Mouse (Mus musculus) heart, embryonic 16.5 days (tissue): ENCODE measurements around the gene Styxl1. TPM values are rescaled to one million over a fixed set of nuclear protein-coding genes. Genes with fewer than 3 reads are reported as not detected.

Experiments used
- ATAC-seq: fragments of 200-750 bp; cut with Nextera tagmentation; replicated peaks from 2 replicates; pipeline ENCODE4 v1.8.0; 2017; ENCODE audit warnings: moderate number of reproducible peaks; ENCODE audit not compliant: insufficient read depth, low FRiP score; ENCODE audit errors: extremely low read depth
- H3K27ac ChIP-seq: fragments of 300-500 bp; sonication (generic); 2 replicates; pipeline ENCODE4 v1.5.1; 2014; ENCODE audit warnings: mild to moderate bottlenecking, low read length, control low read depth, moderate library complexity
- H3K27me3 ChIP-seq: fragments of 300-500 bp; sonication (generic); 2 replicates; pipeline ENCODE4 v1.6.1; 2014; ENCODE audit warnings: low read length, mixed read lengths; ENCODE audit not compliant: control insufficient read depth, insufficient read depth
- H3K36me3 ChIP-seq: fragments of 300-500 bp; sonication (generic); 2 replicates; pipeline ENCODE4 v1.6.1; 2014; ENCODE audit not compliant: control insufficient read depth, insufficient read depth
- H3K4me1 ChIP-seq: fragments of 300-500 bp; sonication (generic); 2 replicates; pipeline ENCODE4 v1.6.1; 2014; ENCODE audit warnings: low read length, mixed read lengths; ENCODE audit not compliant: control insufficient read depth, insufficient read depth
- H3K4me2 ChIP-seq: fragments of 300-500 bp; sonication (generic); 2 replicates; pipeline ENCODE4 v1.6.1; 2014; ENCODE audit warnings: low read depth, mild to moderate bottlenecking, control low read depth, low read length
- H3K4me3 ChIP-seq: fragments of 300-500 bp; sonication (generic); 2 replicates; pipeline ENCODE4 v1.5.1; 2014; ENCODE audit warnings: mild to moderate bottlenecking, control low read depth, low read length
- H3K9ac ChIP-seq: fragments of 300-500 bp; sonication (generic); 2 replicates; pipeline ENCODE4 v1.6.1; 2014; ENCODE audit warnings: low read length, control low read depth
- H3K9me3 ChIP-seq: fragments of 300-500 bp; sonication (generic); replicated peaks from 2 replicates; pipeline ENCODE4 v1.6.1; 2016; ENCODE audit warnings: low read length; ENCODE audit not compliant: control insufficient read depth
- WGBS: fragments of 180-500 bp; shearing (Covaris S2); extraction: QIAGEN DNeasy Blood & Tissue Kit; methylation state at CpG from one replicate; pipeline ENCODE4 v1.1.7; 2014; 5-methylcytosine and 5-hydroxymethylcytosine counted together
- microRNA-seq: library from miRNA; unstranded; fragments of <30 nt; microRNA quantifications from one replicate; pipeline ENCODE4, GENCODE M21; 2017
- polyA plus RNA-seq: library from polyadenylated mRNA; unstranded; fragments of >200 nt; fragmentation: Nextera tagmentation; extraction: Ambion mirVana; gene quantifications from 2 replicates; pipeline ENCODE4 v1.2.1, GENCODE M21; 2015

Gene Styxl1
- polyA plus RNA-seq, 1 experiment from 2014 or later: 0.56 TPM

DNA sequence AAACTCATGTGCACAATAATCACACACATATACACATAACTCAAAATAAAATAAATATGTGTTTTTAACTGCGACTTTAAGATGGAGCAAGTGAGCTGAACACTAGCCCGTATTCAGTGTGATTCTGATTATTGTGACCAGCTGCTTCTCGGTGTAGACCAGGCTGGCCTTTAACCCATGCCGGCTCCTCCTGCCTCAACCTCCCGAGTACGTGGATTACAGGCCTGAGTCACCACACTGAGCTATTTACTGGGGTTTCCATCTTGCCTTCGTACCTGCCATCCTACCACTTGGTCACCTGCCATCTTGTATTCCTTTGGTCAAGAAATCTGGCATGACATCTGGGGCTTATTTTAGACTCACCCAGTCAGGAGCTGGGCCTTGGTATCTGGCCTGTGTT, 74.8 kb downstream of the Styxl1 start:
- peaks cover 7% of the 10 kb centered on the region; the same call in 1 of the 2 replicates for H3K36me3 ChIP-seq

GRCm38 (mm10) chr5:135702682-135703192, 75.4 kb downstream of the Styxl1 start:
- Histone ChIP-seq H3K9me3 (no peaks in the 10 kb centered on the region), H3K27ac (peak overlapping the region; percentile 85), H3K4me3 (no peak overlapping the region; the same call in 1 of the 2 replicates), H3K4me2 (no peak overlapping the region), H3K9ac (0 out of 2 replicates have a peak overlapping the region, but pooled peaks have one; percentile 16), H3K27me3 (no peaks in the 10 kb centered on the region), H3K36me3 (peaks cover 7% of the 10 kb centered on the region; the same call in 1 of the 2 replicates), H3K4me1 (peaks cover 20% of the 10 kb centered on the region)
- WGBS: 43% methylated on average over 15 of the region's 15 CpGs
- peak; percentile 34 for ATAC-seq

More for the DNA sequence above, 74.8 kb downstream of the Styxl1 start:
- Histone ChIP-seq H3K4me1 (peaks cover 19% of the 10 kb centered on the region), H3K4me2 (no peak overlapping the region), H3K9me3 (no peaks in the 10 kb centered on the region), H3K27me3 (no peaks in the 10 kb centered on the region), H3K9ac (no peak overlapping the region), H3K27ac (no peak overlapping the region; the same call in 1 of the 2 replicates), H3K4me3 (no peak overlapping the region)
- no peak for ATAC-seq
- WGBS: 95% methylated on average over 7 of the region's 7 CpGs

- 0 out of 2 replicates have a peak overlapping the region, but pooled peaks have one; percentile 16 for H3K9ac ChIP-seq
- 34% methylated on average over 6 of the region's 6 CpGs for WGBS
- peaks cover 6% of the 10 kb centered on the region; the same call in 1 of the 2 replicates for H3K36me3 ChIP-seq
- H3K9me3 ChIP-seq: no peaks in the 10 kb centered on the region
- ATAC-seq: peak; percentile 31; the same call in 1 of the 2 replicates
- peak overlapping the region; percentile 85 for H3K27ac ChIP-seq
- no peak overlapping the region for H3K4me3 ChIP-seq
- no peak overlapping the region for H3K4me2 ChIP-seq
- H3K4me1 ChIP-seq: peaks cover 23% of the 10 kb centered on the region
- H3K27me3 ChIP-seq: no peaks in the 10 kb centered on the region
Measured at GRCm38 (mm10) chr5:135702190-135702589, 76.0 kb downstream of the Styxl1 start.

DNA sequence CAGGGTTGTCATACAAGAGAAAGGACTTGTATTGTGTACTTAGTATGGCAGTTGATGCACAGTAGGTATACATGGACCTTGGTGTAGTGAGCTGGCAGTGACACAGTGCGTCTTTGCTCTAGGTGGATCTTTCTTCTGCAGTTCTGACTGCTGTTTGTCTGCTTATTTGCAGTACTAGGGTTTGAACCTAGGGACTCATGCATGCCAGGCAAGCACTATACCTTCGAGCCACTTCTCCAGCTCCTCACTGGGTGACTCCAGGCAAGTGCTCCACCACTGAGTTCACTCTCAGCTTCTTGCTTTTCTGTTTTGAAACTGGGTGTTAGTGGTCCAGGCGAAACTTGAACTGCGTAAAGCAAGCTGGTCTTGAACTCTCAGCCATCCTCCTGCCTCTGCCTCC, 76.6 kb downstream of the Styxl1 start:
- H3K4me1 ChIP-seq: peaks cover 23% of the 10 kb centered on the region
- H3K9ac ChIP-seq: no peak overlapping the region
- H3K27ac ChIP-seq: peak overlapping the region; percentile 85
- WGBS: 99% methylated on average over 4 of the region's 4 CpGs
- peaks cover 5% of the 10 kb centered on the region; the same call in 1 of the 2 replicates for H3K36me3 ChIP-seq
- ATAC-seq: no peak
- H3K4me2 ChIP-seq: no peak overlapping the region
- H3K9me3 ChIP-seq: no peaks in the 10 kb centered on the region
- H3K4me3 ChIP-seq: no peak overlapping the region
- H3K27me3 ChIP-seq: no peaks in the 10 kb centered on the region

DNA sequence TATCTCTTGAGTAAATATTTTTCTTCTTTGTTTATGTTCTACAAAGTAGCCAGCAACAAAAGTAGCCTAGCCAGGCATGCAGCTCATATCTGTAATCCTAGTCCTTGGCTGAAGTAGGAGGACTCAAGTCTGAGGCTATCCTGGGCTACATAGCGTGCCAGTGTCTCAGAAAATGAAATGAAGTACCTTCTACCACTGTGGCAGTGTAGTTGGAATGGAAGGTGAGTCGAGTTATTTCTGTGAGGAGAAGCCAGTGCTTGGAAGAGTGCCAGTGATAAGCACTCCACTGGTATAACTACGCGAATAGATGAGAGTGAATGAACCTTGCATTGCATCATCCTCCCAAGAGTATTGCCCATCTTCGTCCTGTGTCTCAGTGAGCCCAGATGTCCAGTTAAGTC, 80.5 kb downstream of the Styxl1 start:
- no peak overlapping the region for H3K27ac ChIP-seq
- H3K9me3 ChIP-seq: no peaks in the 10 kb centered on the region
- H3K36me3 ChIP-seq: peaks cover 3% of the 10 kb centered on the region; the same call in 1 of the 2 replicates
- ATAC-seq: no peak
- no peak overlapping the region for H3K4me3 ChIP-seq
- peaks cover 15% of the 10 kb centered on the region for H3K4me1 ChIP-seq
- no peak overlapping the region for H3K4me2 ChIP-seq
- H3K27me3 ChIP-seq: no peaks in the 10 kb centered on the region
- H3K9ac ChIP-seq: no peak overlapping the region
- 35% methylated on average over 5 of the region's 5 CpGs for WGBS

Small RNAs within 50 kb of the gene (microRNA-seq; reads per million reads assigned to microRNA genes)
- gene Mir7034: not detected

Other genes with a start within 250 kb of the Styxl1 start
- gene Hip1, start 233.3 kb downstream of the Styxl1 start, polyA plus RNA-seq: 20.3 and 23.5 TPM in 2 replicates
- not detected in 2 replicates for gene Ccl26, start 214.8 kb downstream of the Styxl1 start, polyA plus RNA-seq
- 4.4 and 7.3 TPM in 2 replicates for gene Ccl24, start 205.3 kb downstream of the Styxl1 start, polyA plus RNA-seq
- gene Rhbdd2, start 145.8 kb downstream of the Styxl1 start, polyA plus RNA-seq: 30.3 and 32.2 TPM in 2 replicates
- 52.6 and 56.7 TPM in 2 replicates for gene Por, start 108.4 kb downstream of the Styxl1 start, polyA plus RNA-seq
- 36.3 and 37.4 TPM in 2 replicates for gene Tmem120a, start 33.9 kb downstream of the Styxl1 start, polyA plus RNA-seq
- 1,315 and 1,333 TPM in 2 replicates for gene Mdh2, start 95 bp upstream of the Styxl1 start, polyA plus RNA-seq
- 0.07 and 0.09 TPM in 2 replicates for gene Srrm3, start 28.5 kb upstream of the Styxl1 start, polyA plus RNA-seq
- gene Hspb1, start 109.5 kb upstream of the Styxl1 start, polyA plus RNA-seq: 794 and 965 TPM in 2 replicates
- 167 and 202 TPM in 2 replicates for gene Ywhag, start 156.2 kb upstream of the Styxl1 start, polyA plus RNA-seq
- 0.45 and 0.91 TPM in 2 replicates for gene Ssc4d, start 196.1 kb upstream of the Styxl1 start, polyA plus RNA-seq
- gene Zp3, start 201.7 kb upstream of the Styxl1 start, polyA plus RNA-seq: not detected in 2 replicates
- gene Dtx2, start 216.4 kb upstream of the Styxl1 start, polyA plus RNA-seq: 21.8 and 22.5 TPM in 2 replicates